Mouse (Mus musculus): ENCODE measurements around the gene Glt8d2.
A peak's percentile ranks its signal among the peaks of the same experiment; 100 is the strongest.
"Not testable (repeated sequence)": the region's sequence is repeated elsewhere in the genome, so short reads cannot be mapped to it uniquely, and the experiment has no call there.

Gene Glt8d2

DNA sequence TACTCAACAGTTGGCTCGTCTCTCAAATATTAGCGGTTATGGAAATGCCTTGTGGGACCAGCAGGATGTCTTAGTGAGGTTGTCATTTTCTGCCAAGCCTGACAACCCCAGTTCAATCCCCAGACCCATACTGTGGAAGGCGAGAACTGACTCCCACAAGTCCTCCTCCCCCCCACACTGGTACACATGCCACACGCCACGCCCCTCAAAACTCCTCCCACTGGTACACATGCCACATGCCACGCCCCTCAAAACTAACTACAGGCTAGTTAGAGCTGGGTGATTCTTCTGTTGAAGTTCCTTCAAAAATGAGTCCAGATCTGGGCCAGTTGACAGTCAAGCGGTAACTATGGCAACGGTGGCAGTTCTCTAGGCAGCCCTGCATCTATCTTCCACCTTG lies 44.4 kb downstream of the Glt8d2 start:
- DNase-seq (ENCODE audit: low spot score), result no peak

DNA sequence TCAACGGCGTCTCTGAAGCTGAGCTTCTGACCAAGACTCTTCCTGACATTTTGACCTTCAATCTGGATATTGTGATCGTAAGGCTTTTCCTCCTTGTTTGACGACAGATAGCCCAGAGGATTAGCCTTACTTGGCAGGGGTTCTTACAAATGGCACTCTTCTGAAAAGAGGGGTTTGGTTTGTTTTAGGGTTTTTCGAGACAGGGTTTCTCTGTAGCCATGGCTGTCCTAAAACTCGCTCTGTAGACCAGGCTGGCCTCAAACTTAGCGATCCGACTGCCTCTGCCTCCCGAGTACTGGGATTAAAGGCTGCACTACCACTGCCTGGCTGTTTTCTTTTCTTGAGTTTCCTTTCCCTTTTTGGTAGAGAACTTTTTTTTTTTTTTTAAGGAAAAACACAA lies 49.0 kb downstream of the Glt8d2 start:
- no peak for DNase-seq (ENCODE audit: low spot score)

DNA sequence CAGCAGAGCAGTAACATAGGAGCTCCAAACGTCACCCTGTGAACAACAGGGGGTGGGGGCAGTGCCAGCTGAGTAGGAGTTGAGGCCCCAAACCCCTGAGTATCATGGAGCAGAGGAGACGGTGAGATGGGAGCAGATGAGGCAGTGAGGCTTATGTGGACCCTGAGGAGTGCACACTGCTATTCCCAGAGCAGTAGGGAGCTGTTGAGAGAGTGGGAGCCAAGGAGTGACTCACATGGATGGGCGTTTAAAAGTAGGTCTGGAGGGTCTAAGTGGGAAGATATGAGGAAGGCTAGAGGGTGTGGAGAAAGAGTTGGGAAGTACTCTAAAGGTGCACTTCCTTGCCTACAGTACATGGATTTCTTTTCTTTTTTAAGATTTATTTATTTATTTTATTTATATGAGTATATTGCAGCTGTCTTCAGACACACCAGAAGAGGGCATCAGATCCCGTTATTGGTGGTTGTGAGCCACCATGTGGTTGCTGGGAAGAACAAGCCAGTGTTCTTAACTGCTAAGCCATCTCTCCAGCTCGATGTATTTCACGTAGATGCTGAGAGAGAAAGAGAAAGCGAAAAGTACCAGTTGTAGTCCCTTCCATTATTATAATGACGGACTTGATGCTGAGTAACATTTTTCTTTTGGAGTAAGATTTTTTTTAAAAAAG lies 51.3 kb downstream of the Glt8d2 start:
- DNase-seq (ENCODE audit: low spot score), result no peak

DNA sequence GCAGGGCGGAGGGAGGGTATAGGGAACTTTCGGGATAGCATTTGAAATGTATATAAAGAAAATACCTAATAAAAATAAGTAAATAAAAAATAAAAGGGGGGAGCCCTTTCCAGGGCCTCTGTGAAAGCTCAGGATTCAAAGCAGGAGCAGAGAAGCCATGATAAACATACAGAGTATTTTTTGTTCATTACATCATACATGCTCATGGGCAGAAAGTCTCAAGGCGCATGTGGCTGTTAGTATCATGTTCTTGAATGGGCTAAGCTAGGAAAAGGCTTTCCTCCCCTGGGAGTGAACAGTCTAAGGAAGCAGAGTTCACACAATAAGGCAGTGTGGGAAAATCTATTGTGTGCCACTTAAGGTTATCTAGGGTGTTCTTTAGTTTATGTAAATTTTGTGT lies 54.1 kb downstream of the Glt8d2 start:
- DNase-seq (ENCODE audit: low spot score), result no peak

DNA sequence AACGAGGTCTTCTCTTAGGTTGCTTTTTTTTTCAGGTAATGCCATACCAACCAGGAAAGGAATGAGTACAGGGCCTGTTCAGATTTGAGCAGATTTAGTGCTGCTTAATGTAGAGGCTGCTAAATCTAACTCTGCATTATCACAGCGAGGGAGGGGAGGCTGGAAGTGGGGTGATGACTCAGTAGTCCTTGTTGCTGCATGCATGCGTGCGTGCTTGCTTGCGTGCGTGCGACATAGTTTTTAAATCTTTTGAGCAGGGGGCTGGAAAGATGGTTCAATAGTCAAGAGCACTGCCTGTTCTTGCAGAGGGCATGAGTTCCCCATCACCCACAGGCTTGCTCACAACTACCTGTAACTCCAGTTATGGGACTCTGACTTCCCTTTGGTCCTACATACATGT lies 56.1 kb downstream of the Glt8d2 start:
- DNase-seq (ENCODE audit: low spot score), result no peak

DNA sequence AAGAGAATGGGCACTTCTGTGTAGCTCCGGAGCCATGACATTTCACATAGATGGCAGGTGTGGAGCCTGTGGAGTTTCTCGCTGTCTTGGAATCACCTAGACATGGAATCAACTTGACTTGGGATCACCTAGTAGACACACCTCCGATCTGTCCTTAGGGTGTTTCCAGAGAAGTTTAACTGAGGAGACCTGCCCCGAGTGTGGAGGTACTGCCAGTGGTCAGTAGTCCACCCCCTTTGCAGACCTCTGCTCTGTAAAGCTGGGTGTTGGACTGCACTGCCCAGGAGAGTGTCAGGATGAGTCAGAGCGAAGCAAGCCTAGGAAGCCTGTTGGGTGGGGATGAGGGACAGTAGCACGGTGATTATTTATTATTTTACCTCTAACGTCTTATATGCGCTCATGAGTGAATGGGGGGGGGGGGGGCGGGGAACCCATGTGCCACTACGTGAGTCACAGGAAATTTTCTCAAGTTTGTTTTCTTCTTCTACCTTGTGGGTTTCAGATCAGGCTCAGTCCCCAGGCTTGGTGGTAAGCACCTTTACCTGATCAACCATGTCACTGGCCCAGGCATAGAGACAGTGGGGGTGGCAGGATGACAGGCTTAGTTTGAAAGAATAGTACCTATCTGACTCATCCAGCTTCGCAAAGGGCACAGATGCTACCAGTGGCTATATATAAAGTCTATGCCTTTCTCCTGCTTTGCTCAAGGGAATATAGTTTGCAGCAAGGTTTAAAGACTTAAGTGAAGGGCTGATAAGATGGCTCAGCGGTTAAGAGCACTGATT lies 57.8 kb downstream of the Glt8d2 start:
- DNase-seq (ENCODE audit: low spot score), result no peak

DNA sequence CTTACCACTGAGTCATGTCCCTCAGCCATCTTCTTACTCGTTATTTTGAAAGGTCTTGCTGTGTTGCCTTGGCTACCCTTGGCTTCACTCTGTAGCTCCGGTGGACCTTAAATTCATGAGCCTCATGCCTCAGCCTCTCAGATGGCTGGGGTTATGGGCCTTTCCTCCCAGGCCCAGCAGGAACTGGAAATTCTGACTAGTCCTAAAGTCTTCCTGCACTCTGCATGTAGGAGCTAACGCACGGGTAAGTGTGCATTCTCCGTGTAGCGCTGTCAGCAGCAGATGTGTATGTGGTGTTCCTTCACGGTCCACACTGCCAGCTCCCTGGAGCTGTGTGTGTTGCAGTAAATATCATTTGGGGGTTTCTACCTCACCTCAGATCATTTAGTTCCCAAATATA lies 59.3 kb downstream of the Glt8d2 start:
- no peak for DNase-seq (ENCODE audit: low spot score)

DNA sequence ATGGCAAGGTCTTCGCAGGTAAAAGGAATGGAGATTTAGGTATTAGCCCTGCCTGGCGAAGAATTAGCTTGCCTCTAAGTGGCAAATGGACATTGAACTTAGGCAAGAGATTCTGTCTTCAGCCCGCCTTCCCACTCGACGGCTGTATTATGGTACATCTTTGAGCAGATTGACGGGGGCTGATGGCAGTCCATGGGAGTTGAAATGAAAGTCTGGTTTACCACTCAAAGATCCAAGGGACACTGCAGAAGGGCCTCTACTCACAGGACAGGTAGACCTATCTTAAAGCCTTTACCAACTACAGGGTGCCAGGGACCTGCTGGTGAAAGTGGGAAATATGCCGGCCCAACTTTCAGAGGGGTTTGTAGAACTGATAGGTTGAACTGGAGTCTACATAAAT lies 60.0 kb downstream of the Glt8d2 start:
- DNase-seq (ENCODE audit: low spot score), result no peak

DNA sequence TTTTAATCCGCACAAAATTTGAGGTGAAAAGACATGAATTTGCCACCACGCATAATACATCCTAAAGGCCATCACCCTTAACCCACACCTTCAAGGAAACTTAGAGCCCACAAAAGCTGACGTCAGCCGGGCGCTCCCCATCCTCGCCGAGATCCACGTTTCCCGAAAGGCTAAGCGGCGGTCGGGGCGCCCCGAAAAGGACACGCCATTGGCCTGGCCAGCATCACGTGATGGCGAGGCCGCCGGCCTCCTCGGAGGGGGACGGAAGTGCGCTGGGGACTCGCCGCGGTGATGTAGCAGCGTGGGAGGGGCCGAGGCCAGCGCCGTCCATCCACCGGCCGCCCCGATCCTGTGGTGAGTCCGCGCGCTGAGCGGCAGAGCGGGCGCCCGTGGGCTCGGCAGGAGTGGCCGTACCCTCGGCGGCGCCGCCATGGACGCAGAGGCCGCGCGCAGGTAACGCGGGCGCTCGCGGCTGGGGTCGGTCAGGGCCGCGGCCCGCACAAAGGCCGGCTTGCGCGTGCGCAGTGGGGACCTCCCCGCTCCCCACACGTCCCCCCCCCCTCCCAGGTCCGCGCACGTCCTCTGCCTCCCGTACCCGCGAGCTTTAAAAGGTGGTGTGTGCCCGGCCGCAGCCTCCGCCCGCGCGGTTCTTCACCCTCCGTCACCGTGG lies 60.7 kb downstream of the Glt8d2 start, which contains the start of gene Tdg:
TSS of gene Tdg (plus strand) at position 243 of the 670 bp plus-strand sequence.
- peak; percentile 97 for DNase-seq (ENCODE audit: low spot score)

DNA sequence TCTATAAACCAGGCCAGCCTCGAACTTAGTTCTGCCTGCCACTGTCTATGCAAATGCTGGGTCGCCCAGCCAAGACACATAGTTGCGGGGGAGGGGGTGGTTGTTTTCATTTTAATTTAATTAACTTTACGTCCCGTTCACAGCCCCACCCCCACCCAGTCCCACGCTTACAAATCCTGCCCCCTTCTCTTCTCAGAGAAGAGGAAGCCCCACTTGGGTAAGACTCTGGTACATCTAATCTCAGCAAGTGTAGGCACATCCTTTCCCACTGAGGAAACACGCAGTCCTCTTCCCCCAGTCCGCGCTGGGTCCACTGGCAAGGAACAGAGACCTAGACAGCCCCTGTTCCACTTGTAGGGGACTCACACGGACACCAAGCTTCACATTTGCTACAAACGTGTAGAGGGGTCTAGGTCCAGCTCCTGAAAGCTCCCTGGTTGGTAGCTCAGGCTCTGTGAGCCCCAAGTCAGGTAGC lies 61.3 kb downstream of the Glt8d2 start:
- DNase-seq (ENCODE audit: low spot score), result no peak

DNA sequence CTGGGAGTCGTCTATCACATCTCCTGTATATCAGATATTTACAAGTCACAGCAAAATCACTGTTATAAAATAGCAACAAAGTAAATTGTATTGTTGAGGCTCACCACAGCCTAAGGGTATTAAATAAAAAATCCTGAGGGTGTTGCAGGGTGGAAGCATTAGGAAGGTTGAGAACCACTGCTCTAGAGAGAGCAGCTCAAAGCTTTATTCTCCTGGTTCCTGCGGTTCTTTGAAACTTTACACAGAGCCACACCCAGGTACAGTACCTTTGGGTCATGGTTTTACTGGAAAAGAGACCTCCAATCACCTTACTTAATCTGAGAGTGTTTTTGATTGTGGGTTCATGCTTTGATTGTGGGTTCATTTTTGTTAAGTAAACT lies 66.9 kb downstream of the Glt8d2 start:
- DNase-seq (ENCODE audit: low spot score), result not testable (repeated sequence)

DNA sequence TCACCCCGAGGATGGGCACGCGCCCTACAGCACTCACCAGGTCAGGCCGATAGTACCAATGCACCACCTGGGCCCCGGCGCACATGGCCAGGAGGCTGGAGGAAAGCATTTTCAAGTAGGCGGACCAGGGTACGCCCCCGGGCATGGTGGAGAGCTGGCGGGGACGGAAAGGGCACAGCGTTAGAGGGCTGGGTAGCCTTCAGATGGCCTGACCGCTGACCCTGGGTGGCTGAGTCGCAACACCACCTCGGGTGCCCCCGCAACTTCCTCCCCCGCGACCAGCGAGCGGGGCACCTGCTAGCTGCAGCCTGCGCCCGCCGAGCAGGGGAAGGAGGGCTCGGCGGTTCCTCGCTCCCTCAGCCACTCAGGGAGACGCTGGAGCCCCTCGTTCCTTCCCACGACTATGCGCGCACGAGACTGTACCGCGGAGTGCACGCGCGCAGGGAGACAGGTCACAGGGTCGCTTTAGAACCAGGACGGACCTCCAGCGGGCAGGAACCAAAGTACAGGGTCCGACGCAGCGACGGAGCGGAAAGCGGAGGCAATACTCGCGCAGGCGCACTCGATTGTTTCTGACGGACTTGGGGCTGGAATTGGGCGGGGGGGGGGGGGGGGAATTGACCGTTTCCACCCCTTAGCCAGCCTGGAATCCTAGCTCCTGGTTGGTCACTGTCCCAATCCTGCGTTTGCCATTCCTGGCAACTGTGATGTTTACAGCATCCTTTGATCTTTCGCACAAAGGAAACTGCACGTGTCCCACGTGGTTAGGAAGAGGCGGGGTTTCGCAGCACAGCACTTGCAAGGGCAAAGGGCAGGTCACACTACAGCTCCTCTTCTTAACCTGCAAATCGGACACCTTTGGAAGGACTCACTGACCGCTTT lies 67.5 kb downstream of the Glt8d2 start, which contains the start of gene 1190007I07Rik:
TSS of gene 1190007I07Rik (minus strand) at position 558 of the 882 bp plus-strand sequence.
- peak; percentile 96 for DNase-seq (ENCODE audit: low spot score)

DNA sequence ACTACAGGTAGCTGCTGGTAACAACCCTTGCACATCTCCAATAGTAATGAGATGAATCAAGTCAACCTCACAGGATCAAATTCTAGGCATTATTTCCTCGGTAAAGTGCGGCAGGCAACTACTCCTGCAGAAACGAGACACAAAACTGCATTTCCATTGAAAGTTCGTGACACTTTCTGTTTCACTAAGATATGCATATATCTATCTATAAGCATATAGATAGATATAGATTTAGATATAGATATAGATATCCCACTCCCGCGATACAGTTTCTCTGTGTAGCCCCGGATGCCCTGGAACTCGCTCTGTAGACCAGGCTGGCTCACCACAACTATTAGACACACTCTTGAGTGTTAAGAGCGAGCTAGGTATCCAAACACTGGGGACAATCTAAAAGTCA lies 68.2 kb downstream of the Glt8d2 start:
- no peak for DNase-seq (ENCODE audit: low spot score)

All from embryo, embryonic 10 days (tissue).